15 mouse cellular contexts compared by ENCODE assay signal in genomic region chr13:88938564-88938963, GRCm38 (mm10).
"Had no signal": no experiment of that assay in that cellular context is flagged by ENCODE, and none has a peak within 500 bp of the region (broad histone marks: within the 10 kb centered on the region; RNA-seq: fewer than 3 reads in every experiment).

No protein-coding gene starts in this region.

- H3K4me3 ChIP-seq: limb, embryonic 12.5 days; limb, embryonic 15.5 days; midbrain, embryonic 12.5 days; midbrain, embryonic 15.5 days; myocyte; neural tube, embryonic 13.5 days had no signal

- DNase-seq: kidney, adult 2 months; kidney, postnatal 10 days; kidney, postnatal 36 days; liver, postnatal 0 days; lung, embryonic 14.5 days; retina, postnatal 1 day; right cerebral cortex, postnatal 4 days; thymus, adult 18-20 months; thymus, postnatal 36 days had no signal

- H3K27me3 ChIP-seq: limb, embryonic 12.5 days; limb, embryonic 15.5 days; midbrain, embryonic 12.5 days; midbrain, embryonic 15.5 days; neural tube, embryonic 13.5 days had no signal

- H3K36me3 ChIP-seq: limb, embryonic 12.5 days; limb, embryonic 15.5 days; midbrain, embryonic 12.5 days; midbrain, embryonic 15.5 days; neural tube, embryonic 13.5 days had no signal
